Mouse (Mus musculus): ENCODE results near the gene Vmn1r2. TPM values are rescaled to one million over a fixed set of nuclear protein-coding genes. Genes with fewer than 3 reads are reported as not detected.
"Not testable (repeated sequence)": the region's sequence is repeated elsewhere in the genome, so short reads cannot be mapped to it uniquely, and the experiment has no call there.

Vmn1r2 gene
- not detected for total RNA-seq (2021)
- long read RNA-seq, experiment 1: 0 reads
- long read RNA-seq, experiment 2: 0 reads

- not testable (repeated sequence) for DNase-seq
Measured at GRCm38 (mm10) chr4:3167020-3167419, at the start of gene Vmn1r2. Gene Vmn1r2 (plus strand): TSS chr4:3167320.

- DNase-seq: not testable (repeated sequence)
Measured at GRCm38 (mm10) chr4:3147926-3148325, 19.2 kb upstream of the Vmn1r2 start.

- not testable (repeated sequence) for DNase-seq
Measured at GRCm38 (mm10) chr4:3153320-3153719, 13.8 kb upstream of the Vmn1r2 start.

- not testable (repeated sequence) for DNase-seq
Measured at GRCm38 (mm10) chr4:3164429-3164828, 2.7 kb upstream of the Vmn1r2 start.

- peak; percentile 49 for DNase-seq
Measured at GRCm38 (mm10) chr4:3165046-3165445, 2.1 kb upstream of the Vmn1r2 start.

GRCm38 (mm10) chr4:3174586-3174985 is 7.5 kb downstream of the Vmn1r2 start:
- not testable (repeated sequence) for DNase-seq

- not testable (repeated sequence) for DNase-seq
Measured at GRCm38 (mm10) chr4:3175756-3176155, 8.6 kb downstream of the Vmn1r2 start.

GRCm38 (mm10) chr4:3176195-3176594 is 9.1 kb downstream of the Vmn1r2 start:
- DNase-seq: not testable (repeated sequence)

GRCm38 (mm10) chr4:3176746-3177490 is 9.8 kb downstream of the Vmn1r2 start:
- not testable (repeated sequence) for DNase-seq

GRCm38 (mm10) chr4:3185258-3185657 is 18.1 kb downstream of the Vmn1r2 start, which contains the start of gene Vmn1r3:
Gene Vmn1r3 (minus strand): TSS chr4:3185358.
- not testable (repeated sequence) for DNase-seq

GRCm38 (mm10) chr4:3209643-3210217 is 42.6 kb downstream of the Vmn1r2 start:
- DNase-seq: not testable (repeated sequence)

- DNase-seq: not testable (repeated sequence)
Measured at GRCm38 (mm10) chr4:3213349-3213748, 46.2 kb downstream of the Vmn1r2 start.

GRCm38 (mm10) chr4:3216382-3216781 is 49.3 kb downstream of the Vmn1r2 start:
- not testable (repeated sequence) for DNase-seq

Other genes starting within 250 kb of the Vmn1r2 start
- gene Vmn1r3, start 18.0 kb downstream of the Vmn1r2 start, total RNA-seq (2021): not detected

Measured in gastrocnemius, postnatal 10 days (tissue).